Mouse (Mus musculus) layer of hippocampus, postnatal 25 days (tissue): Measurements from ENCODE around the gene Coasy. TPM values are rescaled to one million over a fixed set of nuclear protein-coding genes. Genes with fewer than 3 reads are reported as not detected.
"Not testable (repeated sequence)": the region's sequence is repeated elsewhere in the genome, so short reads cannot be mapped to it uniquely, and the experiment has no call there.

Experiments
- DNase-seq, 2 experiments: peaks; one replicate each; pipeline ENCODE4 v3.0.0; 2022; ENCODE audit warnings: mixed read lengths in 2 of 2, low spot score in 1 of 2; ENCODE audit errors: extremely low spot score in 1 of 2
- total RNA-seq, 2 experiments: library from RNA; stranded (reverse); gene quantifications; 2 replicates each; pipeline ENCODE4 v1.2.3; 2021

The Coasy gene
- total RNA-seq, 2 experiments from 2014 or later, result 25.1 to 29.9 TPM

GRCm38 (mm10) chr11:101086323-101086674 is 3.9 kb downstream of the Coasy start:
- no peak for DNase-seq

DNA sequence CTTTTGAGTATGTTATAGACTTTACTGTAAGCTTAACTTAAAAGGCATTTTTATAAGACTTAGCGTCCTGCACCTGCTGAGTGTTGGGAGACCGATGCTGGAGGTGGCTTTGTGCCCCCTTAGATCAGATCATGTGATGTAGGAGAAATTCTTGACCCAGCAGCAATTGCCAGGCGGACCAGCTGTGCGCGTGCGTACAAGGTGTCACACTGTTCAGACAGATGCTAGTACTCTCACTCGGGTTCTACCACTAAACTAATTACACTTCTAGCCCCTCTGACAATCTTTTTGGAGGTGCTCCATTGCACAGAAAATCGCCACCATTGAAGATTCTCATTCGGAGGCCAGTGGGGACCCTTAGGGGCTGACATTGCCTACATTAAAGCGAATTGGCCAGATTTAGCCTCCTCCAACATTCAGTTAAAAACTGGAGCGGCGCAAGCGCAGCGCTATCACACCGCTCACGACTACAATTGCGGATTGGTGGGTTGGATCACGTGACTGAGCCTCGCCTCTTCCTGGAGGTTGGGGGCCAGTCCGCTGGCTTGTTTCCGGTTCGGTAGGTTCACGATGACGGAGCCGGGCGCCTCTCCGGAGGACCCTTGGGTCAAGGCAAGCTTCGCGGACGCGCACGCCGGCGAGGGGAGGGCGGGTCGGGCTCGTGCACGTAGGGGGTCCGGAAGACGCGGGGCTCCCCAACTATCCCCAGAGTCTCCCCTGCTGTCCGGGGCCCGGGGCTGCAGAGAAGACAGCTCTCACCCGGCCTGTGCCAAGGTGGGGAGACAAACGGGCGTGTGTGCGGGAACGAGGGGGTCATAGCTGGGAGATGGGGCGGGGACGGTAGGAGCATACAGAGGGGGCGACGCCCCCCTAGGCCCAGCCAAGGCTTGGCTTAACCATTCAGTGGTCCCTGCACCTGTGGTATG is 4.7 kb downstream of the Coasy start, which contains the start of gene Mlx:
Gene Mlx, plus strand, starts transcription at position 522 of the 926 bp plus-strand sequence.
- peak; percentile 73 to 81 for DNase-seq

DNA sequence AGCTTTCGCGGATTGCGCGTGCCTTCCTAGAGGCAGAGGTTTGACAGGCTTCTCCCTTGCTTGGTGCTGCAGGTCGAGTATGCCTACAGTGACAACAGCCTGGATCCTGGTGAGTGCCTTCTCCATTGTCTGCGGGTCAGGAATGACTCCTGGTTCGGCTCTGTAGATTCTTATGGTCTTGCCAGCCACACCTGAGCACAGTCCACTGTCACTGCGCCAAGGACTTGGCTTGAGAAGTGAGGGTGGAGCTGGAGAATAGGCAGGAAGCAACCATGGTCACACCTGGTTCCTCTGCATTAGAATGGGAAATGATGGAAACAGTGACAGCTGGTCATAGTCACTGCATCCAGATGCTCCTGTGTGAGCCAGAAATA is 5.3 kb downstream of the Coasy start:
- no peak for DNase-seq

DNA sequence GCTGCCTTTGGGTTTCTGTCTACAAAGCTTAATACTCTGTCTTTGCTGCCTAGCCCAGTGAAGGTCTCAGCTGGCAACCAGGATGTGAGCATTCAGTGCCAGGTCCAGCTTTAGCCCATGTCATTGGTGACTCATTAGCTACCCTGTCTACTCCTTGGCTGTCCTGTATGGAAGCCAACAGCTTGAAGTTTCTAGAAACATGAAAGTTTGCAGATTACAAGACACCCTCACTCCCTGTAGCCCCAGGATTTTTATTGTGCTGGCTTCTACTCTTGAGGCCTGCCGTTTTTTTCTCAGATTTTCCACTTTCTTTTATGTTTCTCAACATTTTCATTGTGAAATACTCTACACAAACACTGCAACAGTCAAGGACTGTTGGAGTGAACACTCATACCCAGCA is 7.6 kb downstream of the Coasy start:
- no peak for DNase-seq

DNA sequence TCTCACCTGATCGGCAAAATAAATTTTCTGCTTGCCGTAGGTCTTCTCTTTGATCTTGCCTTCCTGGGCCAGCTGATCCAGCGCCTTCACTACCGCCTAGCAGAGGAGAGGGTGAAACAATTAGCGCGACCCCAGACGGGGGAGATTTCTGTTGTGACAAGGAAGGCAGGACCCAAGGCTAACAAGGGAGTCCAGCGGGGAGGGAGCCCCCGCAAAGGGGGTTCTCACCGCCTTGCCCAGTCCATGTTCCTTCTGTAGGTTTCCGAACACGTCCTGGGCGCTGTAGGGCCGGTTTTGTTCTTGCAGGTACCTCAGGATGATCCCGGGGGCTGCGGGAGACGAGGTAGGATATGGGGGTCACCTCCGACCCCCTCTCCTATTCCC is 12.6 kb downstream of the Coasy start:
- DNase-seq, result peak in 1 of 2 experiments; percentile 32

DNA sequence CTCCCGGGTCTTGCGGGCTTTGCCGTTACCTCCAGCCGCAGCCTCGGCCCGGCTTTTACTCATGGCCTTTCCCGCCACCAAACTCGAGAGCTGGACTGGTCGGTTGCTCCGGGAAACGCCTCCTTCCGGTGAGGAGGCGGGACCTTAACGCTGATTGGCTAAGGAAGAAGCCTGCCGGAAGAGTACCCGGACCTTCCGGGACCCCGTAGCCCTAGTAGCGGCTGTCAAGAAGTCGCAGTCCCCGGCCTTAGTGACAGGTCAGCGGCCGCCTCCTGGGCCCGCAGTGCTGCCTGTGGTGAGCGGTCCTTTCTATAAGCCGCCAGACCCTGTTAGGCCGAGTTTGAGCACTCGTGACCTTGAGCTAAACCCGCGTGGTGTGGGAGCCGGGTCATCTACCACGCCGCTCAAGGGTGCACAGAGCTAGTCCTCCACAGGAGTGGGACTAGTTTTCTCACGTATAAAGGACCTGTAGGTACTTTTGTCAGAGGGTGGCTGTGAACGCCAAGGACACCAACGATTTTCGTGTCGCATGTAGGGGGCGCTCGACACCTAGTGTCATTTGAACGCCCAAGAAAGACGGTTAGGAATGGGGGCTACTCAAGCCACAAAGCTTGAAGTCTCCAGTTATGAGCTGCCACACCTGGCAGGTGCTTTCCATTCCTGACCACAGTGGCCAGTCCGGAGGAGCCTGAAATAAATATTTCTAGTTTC is 13.1 kb downstream of the Coasy start, which contains the start of gene Psmc3ip:
Gene Psmc3ip, minus strand, starts transcription at position 123 of the 711 bp plus-strand sequence.
- DNase-seq, result peak; percentile 76 to 89

GRCm38 (mm10) chr11:101098231-101098630 is 15.9 kb downstream of the Coasy start:
- no peak for DNase-seq

- DNase-seq, result no peak
These were observed 20.6 kb downstream of the Coasy start for GRCm38 (mm10) chr11:101103011-101103410.

- DNase-seq, result no peak
These were observed 27.0 kb downstream of the Coasy start for GRCm38 (mm10) chr11:101109351-101109750.

DNA sequence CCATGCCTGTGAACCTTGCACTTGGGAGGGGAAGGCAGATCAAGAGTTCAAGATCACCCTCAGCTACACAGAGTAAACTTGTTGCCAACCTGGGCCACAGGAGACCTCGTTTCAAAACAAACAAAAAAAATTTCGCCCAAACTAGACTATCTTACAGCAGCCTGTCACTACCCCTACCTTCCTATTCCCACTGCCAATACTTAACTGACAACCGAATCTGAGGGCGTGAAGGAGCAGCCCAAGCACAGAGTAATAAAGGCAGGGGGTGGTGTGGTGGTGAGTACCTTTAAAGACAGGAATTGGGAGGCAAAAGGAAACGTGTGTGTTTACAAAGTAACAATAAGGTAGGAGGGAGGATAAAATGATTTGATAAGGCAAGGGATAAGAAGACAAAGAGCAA is 28.3 kb downstream of the Coasy start:
- DNase-seq, result no peak

DNA sequence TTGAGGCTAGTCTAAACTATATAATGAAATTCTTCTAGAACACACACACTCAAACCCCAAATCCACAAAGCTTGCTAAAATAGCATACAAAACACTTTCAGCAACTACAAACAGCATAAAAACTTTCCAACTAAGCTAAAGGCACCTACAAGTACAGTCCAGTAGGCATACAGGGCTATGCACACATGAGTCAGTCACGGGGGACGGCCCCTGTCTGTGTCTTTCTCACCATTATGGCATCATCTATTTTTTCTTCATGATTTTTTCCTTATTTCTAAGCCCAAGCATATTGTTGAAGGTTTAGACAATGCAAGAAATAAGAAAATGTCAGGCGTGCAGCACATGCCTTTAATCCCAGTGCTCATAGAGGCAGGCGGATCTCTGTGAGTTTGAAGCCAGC is 28.8 kb downstream of the Coasy start:
- no peak for DNase-seq

- DNase-seq, result no peak
These were observed 29.8 kb downstream of the Coasy start for GRCm38 (mm10) chr11:101112186-101112585.

DNA sequence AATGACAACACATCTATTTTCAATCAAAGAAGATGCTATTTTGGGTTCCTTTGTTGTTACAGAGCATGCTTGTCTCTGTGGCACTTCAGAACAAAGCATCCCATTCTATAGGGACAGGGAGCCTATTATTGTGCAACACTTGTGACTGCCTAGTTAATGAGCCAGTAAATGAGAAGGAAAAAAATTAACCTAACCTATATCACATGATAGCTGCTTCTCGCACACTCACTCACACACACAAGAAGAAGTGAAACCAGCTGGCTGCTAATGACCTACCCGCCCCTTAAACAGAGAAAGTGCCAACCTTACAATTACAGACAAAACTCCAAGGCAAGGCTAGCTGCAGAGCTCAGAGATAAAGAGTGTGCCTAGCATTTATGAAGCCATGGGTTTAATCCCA is 33.2 kb downstream of the Coasy start:
- no peak for DNase-seq

- DNase-seq, result no peak
These were observed 35.7 kb downstream of the Coasy start for GRCm38 (mm10) chr11:101118105-101118504.

DNA sequence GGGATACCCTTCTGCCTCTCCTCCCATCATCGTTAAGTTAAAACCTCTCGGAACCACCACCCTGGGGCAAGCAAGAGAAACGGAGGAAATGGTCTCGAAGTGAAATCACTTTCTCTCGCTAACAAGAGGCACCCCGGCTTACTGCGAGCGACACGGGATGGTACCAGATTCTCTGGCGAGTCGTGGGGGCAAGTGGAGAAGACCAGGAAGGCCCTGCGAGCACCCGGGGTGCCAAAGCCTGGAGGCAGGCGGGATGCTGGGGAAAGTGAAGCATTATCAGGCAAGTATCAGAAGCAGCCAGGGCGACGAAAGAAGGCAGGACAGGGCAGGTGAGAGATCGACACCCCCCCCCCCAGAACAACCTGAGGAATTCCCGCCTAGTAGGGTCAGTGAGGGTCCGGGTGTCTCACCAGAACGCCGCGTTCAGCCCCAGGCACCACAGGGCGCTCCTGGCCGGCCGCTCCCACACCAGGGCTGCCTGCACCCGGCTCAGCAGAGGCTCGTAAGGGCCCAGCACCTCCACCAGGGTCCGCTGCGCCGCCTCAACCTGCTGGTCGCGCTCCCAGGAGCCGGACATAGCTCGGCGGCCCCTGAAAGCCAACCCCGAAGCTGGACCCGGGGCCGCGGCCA is 36.9 kb downstream of the Coasy start:
- DNase-seq, result no peak

- DNase-seq, result peak; percentile 99
These were observed 37.6 kb downstream of the Coasy start, which contains the start of the genes Retreg3 and Tubg1 for GRCm38 (mm10) chr11:101119761-101120544. TSS of gene Retreg3 (minus strand) at chr11:101119893. TSS of gene Tubg1 (plus strand) at chr11:101119938.

DNA sequence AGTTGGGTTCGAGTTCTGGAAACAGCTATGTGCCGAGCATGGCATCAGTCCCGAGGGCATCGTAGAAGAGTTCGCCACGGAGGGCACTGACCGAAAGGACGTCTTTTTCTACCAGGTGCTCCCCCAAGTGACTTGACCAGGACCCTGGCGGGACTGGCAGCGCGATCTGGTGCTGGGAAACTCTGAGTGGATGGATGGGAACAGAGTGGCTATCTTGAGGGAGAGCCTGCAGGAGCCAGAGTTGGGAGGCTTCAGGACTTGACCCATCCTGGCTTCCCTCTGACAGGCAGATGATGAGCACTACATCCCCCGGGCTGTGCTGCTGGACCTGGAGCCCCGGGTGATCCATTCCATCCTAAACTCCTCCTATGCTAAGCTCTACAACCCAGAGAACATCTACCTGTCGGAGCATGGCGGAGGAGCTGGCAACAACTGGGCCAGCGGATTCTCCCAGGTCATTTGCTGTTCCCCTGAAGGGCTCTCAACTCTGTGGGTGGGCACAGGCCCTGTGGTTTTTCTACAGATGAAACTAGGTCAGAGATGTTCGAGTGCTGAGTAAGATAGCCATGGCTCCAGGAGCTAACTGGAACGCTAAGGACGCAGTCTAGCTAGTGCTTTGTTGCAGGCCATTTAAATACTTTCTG is 38.3 kb downstream of the Coasy start:
- no peak for DNase-seq

DNA sequence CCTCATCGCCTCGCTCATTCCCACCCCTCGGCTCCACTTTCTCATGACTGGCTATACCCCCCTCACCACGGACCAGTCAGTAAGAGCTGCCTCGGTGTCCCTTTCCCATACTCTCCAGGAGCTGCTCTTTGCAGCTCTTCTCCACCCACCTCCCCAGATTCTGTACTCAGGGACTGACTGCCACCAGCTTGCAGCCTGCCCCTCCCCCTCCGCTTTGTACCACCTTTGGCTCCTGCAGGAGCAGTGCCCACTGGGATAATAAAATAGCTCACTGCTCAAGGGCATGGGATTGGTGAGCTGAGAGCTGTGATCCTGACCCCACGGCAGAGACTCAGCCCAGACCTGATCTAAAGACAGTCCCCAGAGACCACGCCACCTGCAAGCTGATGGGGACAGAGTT is 42.1 kb downstream of the Coasy start:
- DNase-seq, result not testable (repeated sequence)

GRCm38 (mm10) chr11:101125008-101125407 is 42.6 kb downstream of the Coasy start:
- DNase-seq, result not testable (repeated sequence)

GRCm38 (mm10) chr11:101127075-101127474 is 44.7 kb downstream of the Coasy start:
- DNase-seq, result no peak
